Mouse (Mus musculus) frontal cortex, postnatal 25 days (tissue): Measurements from ENCODE around the gene Nicn1.
"Not testable (repeated sequence)": the region's sequence is repeated elsewhere in the genome, so short reads cannot be mapped to it uniquely, and the experiment has no call there.

Experiments
- DNase-seq, 2 experiments: peaks; one replicate each; pipeline ENCODE4 v3.0.0; 2022; ENCODE audit warnings: low spot score in 2 of 2

Gene Nicn1

GRCm38 (mm10) chr9:108278697-108279450 is 11.4 kb upstream of the Nicn1 start:
- no peak for DNase-seq

GRCm38 (mm10) chr9:108280071-108280828 is 10.0 kb upstream of the Nicn1 start:
- no peak for DNase-seq

DNA sequence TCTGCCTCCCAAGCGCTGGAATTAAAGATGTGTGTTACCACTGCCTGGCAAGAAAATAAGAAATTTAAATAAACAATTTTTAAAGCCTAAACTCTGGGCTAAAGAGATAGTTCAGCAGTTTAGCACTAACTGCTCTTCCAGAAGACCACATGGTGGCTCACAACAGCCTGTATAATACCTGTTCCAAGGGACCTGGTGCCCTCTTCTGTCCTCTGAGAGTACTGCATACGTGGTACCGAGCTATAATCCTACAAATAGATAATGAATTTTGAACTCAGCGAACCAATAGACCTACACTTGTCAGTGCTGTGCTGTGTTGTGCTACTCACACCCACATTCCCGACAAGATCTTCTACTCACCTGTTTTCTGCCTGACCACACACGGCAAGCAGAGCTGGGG is 5.8 kb upstream of the Nicn1 start:
- peak; percentile 47 to 50 for DNase-seq

GRCm38 (mm10) chr9:108287526-108288238 is 2.5 kb upstream of the Nicn1 start:
- DNase-seq, result not testable (repeated sequence)

- DNase-seq, result no peak
Observed at GRCm38 (mm10) chr9:108289347-108289746, 882 bp upstream of the Nicn1 start.

DNA sequence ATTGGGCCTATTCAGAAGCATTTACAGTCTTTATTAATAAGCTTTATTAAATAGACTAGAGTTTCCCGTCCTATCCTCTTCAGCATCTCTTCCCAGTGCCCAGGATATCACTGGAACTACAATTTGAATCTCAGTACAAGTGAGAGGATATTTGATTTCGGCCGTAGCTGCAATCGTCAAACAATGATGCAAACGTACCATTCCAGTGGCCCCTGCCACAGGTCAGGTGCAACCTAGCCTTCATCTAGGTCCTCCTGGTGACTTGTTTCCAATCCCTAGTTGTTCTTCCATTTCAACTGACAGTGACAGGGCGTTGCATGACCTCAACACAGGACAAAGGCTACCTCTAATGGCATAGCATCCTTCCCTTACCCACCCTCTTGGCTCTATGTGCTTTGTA is 544 bp downstream of the Nicn1 start:
- DNase-seq, result no peak

DNA sequence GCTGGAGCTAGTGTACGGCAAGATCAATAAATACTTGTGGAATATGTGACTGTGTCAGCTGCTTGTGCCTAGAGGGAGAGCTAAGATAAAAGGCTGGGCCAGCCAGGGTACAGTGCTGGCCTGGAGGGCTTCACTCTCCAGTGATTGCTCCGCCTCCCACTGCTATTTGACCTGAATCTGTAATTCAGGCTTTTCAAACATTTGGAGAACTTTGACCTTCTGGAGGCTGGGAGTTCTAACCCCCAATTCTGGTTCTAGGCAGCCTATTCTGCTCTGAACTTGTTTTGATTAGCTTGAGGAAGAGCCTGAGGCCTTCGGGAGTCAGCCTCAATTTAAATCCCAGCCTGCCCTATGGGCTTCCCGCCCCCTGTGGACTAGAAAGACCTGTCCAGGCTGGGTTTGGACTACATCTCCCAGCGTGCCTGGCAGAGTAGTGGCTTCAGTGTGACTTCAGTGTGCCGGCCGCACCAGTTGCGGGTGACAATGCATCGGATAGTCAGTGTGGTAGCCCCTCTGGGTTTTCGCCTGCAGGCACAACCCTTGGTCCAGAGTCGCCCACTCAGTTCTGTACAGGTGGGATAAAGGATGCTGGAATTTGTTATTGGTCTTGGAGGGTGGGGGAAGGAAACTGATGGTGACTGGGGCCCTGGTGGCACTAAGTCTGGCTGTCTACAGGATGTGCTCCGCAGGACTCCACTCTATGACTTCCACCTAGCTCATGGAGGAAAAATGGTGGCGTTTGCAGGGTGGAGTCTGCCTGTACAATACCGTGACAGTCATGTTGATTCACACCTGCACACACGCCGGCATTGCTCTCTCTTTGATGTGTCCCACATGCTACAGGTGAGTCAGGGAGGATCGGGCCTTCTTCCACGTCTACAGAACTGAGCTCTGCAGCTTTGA is 6.5 kb downstream of the Nicn1 start, which contains the start of gene Amt:
Amt (plus strand) TSS at position 401 of the 903 bp plus-strand sequence.
- peak in 1 of 2 experiments; percentile 32 for DNase-seq

GRCm38 (mm10) chr9:108301853-108302252 is 11.6 kb downstream of the Nicn1 start:
- no peak for DNase-seq

GRCm38 (mm10) chr9:108304716-108305115 is 14.5 kb downstream of the Nicn1 start:
- DNase-seq, result no peak

DNA sequence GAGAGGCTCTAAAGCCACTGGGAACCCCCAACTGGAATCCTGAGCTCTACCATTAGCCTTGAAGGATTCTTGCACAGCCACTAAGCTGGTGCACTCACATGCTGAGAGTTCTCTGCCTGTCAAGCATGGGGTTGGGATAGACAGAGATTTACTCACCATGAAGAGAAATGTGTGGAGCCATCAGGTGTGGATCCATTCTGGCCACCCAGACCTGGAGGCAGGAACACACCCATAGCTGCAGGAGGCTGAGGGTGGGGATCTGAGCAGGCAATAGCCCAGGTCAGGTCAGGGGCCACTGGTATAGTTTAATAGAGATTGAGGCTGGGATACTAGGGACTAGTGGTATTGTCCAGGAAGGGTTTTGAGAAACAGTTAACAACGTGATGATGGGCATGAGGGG is 14.9 kb downstream of the Nicn1 start:
- no peak for DNase-seq

DNA sequence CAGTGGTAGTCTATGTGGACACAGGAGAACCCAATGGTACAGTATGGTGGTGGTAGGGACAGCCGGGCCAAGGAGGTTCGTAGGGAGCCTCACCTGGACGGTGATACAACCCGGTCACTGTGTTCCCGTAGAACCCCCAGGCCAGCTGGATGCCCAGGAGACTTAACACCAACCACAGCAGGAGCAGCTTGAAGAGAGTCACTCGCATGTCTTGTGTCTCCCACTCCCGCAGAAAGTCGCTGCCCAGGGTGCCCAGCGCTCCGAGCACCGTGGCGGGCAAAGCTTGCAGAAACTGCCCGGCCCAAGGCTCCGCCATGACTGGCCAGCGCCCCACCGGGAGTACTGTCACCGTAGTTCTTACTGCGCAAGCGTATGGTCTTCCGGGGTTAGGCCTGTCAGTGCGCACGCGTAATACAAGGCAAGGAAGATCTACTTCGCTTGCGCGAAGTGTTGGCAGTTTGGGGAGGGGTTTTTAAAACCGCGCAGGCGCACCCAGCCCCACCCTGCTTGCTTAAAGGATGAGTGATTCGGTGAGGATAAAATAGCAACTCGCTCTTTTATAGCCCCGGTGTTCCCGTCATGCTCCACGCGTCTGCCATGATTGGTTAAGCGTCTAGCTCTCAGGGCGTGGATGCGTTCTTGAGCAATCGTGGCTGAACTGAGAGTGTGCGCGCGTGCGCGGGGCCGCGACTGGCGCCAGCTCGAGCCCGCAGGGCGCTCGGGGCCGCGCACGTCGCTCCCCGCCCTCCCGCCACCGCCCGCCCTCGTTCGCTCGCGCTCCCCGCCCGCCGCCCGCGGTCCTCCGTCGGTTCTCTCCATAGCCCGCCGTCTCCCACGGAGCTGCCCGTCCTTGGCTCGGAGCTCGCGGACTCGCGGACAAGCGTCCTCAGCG is 15.6 kb downstream of the Nicn1 start, which contains the start of the genes Rhoa and Tcta:
Rhoa (plus strand) TSS at position 501 of the 892 bp plus-strand sequence.
Tcta (minus strand) TSS at position 532 of the 892 bp plus-strand sequence.
- DNase-seq, result peak; percentile 97

DNA sequence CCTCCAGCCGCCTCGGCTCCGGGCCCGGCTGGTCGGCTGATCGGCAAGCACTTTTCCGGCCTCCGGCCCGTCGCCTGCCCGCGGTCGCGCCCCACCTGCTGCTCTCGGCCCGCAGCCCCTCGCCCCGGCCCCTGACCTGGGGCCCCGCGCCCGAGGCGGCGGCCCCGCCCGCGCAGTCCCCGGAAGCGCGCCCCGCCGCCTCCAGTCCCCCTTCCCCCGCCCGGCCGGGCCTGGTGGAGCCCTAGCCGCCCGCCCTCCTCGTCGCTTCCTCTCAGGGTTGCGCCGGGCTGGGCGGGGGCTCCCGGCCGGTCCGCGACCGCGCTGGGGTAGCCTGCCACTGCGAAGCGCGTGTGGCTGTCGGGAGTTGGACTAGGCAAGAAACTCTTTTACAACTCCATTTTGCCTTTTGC is 16.3 kb downstream of the Nicn1 start:
- DNase-seq, result peak in 1 of 2 experiments; percentile 26

- DNase-seq, result no peak
Observed at GRCm38 (mm10) chr9:108307021-108307807, 17.0 kb downstream of the Nicn1 start.

DNA sequence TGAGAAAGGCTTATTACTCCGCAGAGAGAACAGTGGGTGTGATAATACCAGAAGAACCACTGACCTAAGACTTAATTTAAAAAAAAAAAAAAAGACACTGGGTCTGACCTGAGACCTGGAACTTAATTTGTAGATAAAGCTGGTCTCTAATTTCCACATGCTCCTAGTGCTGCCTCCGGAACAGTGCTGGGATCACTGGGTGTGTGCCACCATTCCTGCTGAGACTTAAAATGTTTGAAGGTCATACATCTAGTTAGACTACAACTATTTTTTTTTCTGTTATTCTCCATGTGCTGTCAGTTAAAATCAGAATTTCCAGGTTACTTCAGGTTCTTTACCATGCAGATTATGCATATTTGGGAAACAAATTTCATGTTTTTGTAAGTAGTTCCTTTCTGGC is 17.9 kb downstream of the Nicn1 start:
- no peak for DNase-seq

DNA sequence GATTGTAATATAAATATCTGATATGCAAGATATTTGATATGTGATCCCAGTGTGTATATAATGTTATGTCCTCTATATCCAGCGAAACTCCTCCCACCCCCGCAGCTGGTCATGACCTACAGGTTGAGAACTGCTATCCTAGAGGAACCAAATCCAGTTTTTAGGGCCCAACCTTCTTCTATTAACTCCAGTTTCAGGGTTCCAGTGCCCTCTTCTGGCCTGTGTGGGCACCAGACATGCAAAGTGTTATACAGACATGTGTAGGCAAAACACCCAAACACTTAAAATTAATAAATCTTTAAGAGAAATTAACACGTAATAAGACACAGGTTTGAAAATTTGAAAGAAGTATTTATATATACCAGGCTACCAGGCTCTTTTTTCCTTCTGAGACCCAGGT is 27.3 kb downstream of the Nicn1 start:
- no peak for DNase-seq

DNA sequence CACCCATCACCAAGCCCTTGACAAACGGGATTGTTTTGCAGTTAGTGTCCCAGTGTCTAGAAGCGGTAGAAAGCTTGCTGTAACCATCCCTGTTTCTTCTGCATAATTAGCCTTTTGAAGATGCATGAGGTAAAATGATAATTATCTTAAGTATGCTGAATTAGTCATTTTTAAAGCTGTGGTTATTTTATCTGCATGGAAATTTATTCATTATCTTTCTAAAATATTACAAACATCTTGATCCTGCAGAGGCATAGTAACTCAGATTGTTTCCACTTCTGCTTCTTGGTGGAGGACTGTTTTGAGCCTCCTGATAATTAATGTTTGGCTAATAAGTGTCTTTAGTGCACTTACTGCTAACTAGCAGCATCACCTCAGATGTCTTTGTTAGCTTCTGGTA is 28.2 kb downstream of the Nicn1 start:
- DNase-seq, result no peak

DNA sequence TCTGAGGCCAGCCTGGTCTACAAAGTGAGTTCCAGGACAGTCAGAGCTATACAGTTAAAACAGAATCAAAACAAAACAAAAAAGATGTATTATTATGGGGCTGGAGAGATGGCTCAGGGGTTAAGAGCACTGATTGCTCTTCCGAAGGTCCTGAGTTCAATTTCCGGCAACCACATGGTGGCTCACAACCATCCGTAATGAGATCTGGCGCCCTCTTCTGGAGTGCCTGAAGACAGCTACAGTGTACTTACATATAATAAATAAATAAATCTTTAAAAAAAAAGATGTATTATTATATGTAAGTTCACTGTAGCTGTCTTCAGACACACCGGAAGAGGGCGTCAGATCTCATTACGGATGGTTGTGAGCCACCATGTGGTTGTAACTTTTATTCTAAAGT is 31.8 kb downstream of the Nicn1 start:
- DNase-seq, result not testable (repeated sequence)

DNA sequence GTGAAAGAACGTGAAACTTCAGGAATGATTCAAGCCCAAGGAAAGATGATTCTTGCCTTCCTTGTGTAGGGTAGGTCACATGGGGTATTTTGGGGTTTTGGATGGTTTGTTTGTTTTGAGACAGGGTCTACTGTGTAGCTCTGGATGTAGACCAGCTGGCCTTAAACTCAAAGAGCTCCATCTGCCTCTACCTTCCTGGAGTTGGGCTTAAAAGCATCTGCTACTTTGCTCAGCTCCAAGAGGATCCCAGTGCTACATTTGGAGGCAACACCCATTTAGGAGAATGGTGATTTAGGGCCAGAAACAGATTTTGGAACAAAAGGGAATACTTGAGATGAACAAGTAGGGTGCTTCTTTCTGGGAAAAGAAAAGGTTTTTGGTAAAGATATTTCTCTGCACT is 34.6 kb downstream of the Nicn1 start:
- DNase-seq, result no peak

GRCm38 (mm10) chr9:108325811-108326210 is 35.6 kb downstream of the Nicn1 start:
- DNase-seq, result no peak
